Mouse (Mus musculus) intestine, postnatal 0 days (tissue): ENCODE data around the gene Pde1c. TPM values are rescaled to one million over a fixed set of nuclear protein-coding genes. Genes with fewer than 3 reads are reported as not detected.

Source experiments
- ATAC-seq: fragments of 200-750 bp; cut with Nextera tagmentation; 2 replicates; pipeline ENCODE4 v1.8.0; 2017; ENCODE audit warnings: mild to moderate bottlenecking, moderate TSS enrichment, moderate library complexity
- H3K27ac ChIP-seq: fragments of 300-500 bp; sonication (generic); 2 replicates; pipeline ENCODE4 v1.5.1; 2014; ENCODE audit warnings: mild to moderate bottlenecking, low read depth, low read length, moderate library complexity
- H3K27me3 ChIP-seq: fragments of 300-500 bp; sonication (generic); replicated peaks from 2 replicates; pipeline ENCODE4 v1.6.1; 2014; ENCODE audit warnings: low read length, mixed read lengths; ENCODE audit not compliant: control insufficient read depth, insufficient read depth
- H3K36me3 ChIP-seq: fragments of 300-500 bp; sonication (generic); 2 replicates; pipeline ENCODE4 v1.6.1; 2014; ENCODE audit warnings: mild to moderate bottlenecking, moderate library complexity; ENCODE audit not compliant: control insufficient read depth, insufficient read depth
- H3K4me1 ChIP-seq: fragments of 300-500 bp; sonication (generic); replicated peaks from 2 replicates; pipeline ENCODE4 v1.6.1; 2014; ENCODE audit warnings: antibody characterized with exemption, low read length, mixed read lengths; ENCODE audit not compliant: control insufficient read depth, insufficient read depth
- H3K4me2 ChIP-seq: fragments of 300-500 bp; sonication (generic); replicated peaks from 2 replicates; pipeline ENCODE4 v1.6.1; 2014; ENCODE audit warnings: low read depth, mild to moderate bottlenecking, moderate library complexity
- H3K4me3 ChIP-seq: fragments of 300-500 bp; sonication (generic); 2 replicates; pipeline ENCODE4 v1.5.1; 2014; ENCODE audit warnings: low read depth, low read length
- H3K9ac ChIP-seq: fragments of 300-500 bp; sonication (generic); 2 replicates; pipeline ENCODE4 v1.6.1; 2014; ENCODE audit warnings: mild to moderate bottlenecking, low read depth, low read length
- H3K9me3 ChIP-seq: fragments of 300-500 bp; sonication (generic); 2 replicates; pipeline ENCODE4 v1.6.1; 2016; ENCODE audit warnings: mixed run types; ENCODE audit not compliant: control insufficient read depth
- CTCF ChIP-seq: sonication (generic); IDR thresholded peaks from 2 replicates; pipeline ENCODE4 v1.5.1; 2016; ENCODE audit warnings: low read depth, mild to moderate bottlenecking, control low read depth, antibody characterized with exemption, moderate library complexity
- whole genome bisulfite sequencing: fragments of 180-500 bp; shearing (Covaris S2); extraction: QIAGEN DNeasy Blood & Tissue Kit; methylation state at CpG from one replicate; pipeline ENCODE4 v1.1.7; 2014; 5-methylcytosine and 5-hydroxymethylcytosine counted together
- polyA plus RNA-seq: library from polyadenylated mRNA; unstranded; fragments of >200 nt; fragmentation: Nextera tagmentation; extraction: Ambion mirVana; gene quantifications from 2 replicates; pipeline ENCODE4 v1.2.1, GENCODE M21; 2015

The Pde1c gene
- polyA plus RNA-seq, 1 experiment from 2014 or later: 0.76 TPM

- no peaks in the 10 kb centered on the region for H3K36me3 ChIP-seq
- WGBS: 91% methylated on average over 2 of the region's 2 CpGs
- H3K27me3 ChIP-seq: no peaks in the 10 kb centered on the region
- ATAC-seq: no peak
- H3K4me2 ChIP-seq: no peak overlapping the region
- no peak overlapping the region for H3K4me3 ChIP-seq
- H3K9ac ChIP-seq: no peak overlapping the region
- no peaks in the 10 kb centered on the region for H3K9me3 ChIP-seq
- no peak overlapping the region for H3K27ac ChIP-seq
- no peaks in the 10 kb centered on the region for H3K4me1 ChIP-seq
- no peak for TF ChIP-seq CTCF
Observed at GRCm38 (mm10) chr6:56176485-56176884, 392.4 kb downstream of the Pde1c start.

GRCm38 (mm10) chr6:56172172-56172571 lies 396.7 kb downstream of the Pde1c start:
- no peaks in the 10 kb centered on the region for H3K36me3 ChIP-seq
- H3K4me3 ChIP-seq: no peak overlapping the region
- H3K4me2 ChIP-seq: no peak overlapping the region
- WGBS: 77% methylated on average over 2 of the region's 2 CpGs
- no peak overlapping the region for H3K27ac ChIP-seq
- no peak for TF ChIP-seq CTCF
- H3K9ac ChIP-seq: no peak overlapping the region
- no peaks in the 10 kb centered on the region for H3K4me1 ChIP-seq
- ATAC-seq: no peak
- no peaks in the 10 kb centered on the region for H3K9me3 ChIP-seq
- no peaks in the 10 kb centered on the region for H3K27me3 ChIP-seq

GRCm38 (mm10) chr6:56168736-56169135 lies 400.2 kb downstream of the Pde1c start:
- Histone ChIP-seq H3K36me3 (no peaks in the 10 kb centered on the region), H3K9ac (no peak overlapping the region), H3K4me2 (no peak overlapping the region), H3K4me1 (no peaks in the 10 kb centered on the region), H3K4me3 (no peak overlapping the region), H3K27ac (no peak overlapping the region), H3K9me3 (no peaks in the 10 kb centered on the region), H3K27me3 (no peaks in the 10 kb centered on the region)
- no peak for ATAC-seq
- WGBS: 54% methylated on average over 2 of the region's 2 CpGs
- no peak for TF ChIP-seq CTCF

GRCm38 (mm10) chr6:56158217-56158616 lies 410.7 kb downstream of the Pde1c start:
- H3K27me3 ChIP-seq: no peaks in the 10 kb centered on the region

GRCm38 (mm10) chr6:56156836-56157235 lies 412.1 kb downstream of the Pde1c start:
- WGBS: 89% methylated on average over 3 of the region's 3 CpGs
- Histone ChIP-seq H3K9ac (no peak overlapping the region), H3K27me3 (no peaks in the 10 kb centered on the region), H3K4me3 (no peak overlapping the region), H3K4me2 (no peak overlapping the region), H3K4me1 (no peaks in the 10 kb centered on the region), H3K27ac (no peak overlapping the region), H3K9me3 (no peaks in the 10 kb centered on the region), H3K36me3 (no peaks in the 10 kb centered on the region)
- TF ChIP-seq CTCF: no peak
- no peak for ATAC-seq

More at GRCm38 (mm10) chr6:56158217-56158616, 410.7 kb downstream of the Pde1c start:
- no peak overlapping the region for H3K4me2 ChIP-seq
- WGBS: 54% methylated on average over 1 of the region's 1 CpGs
- no peak overlapping the region for H3K4me3 ChIP-seq
- H3K4me1 ChIP-seq: no peaks in the 10 kb centered on the region
- no peaks in the 10 kb centered on the region for H3K9me3 ChIP-seq
- no peak overlapping the region for H3K9ac ChIP-seq
- H3K27ac ChIP-seq: no peak overlapping the region
- no peak for TF ChIP-seq CTCF
- H3K36me3 ChIP-seq: no peaks in the 10 kb centered on the region
- no peak for ATAC-seq

GRCm38 (mm10) chr6:56130493-56131159 lies 438.3 kb downstream of the Pde1c start:
- no peaks in the 10 kb centered on the region for H3K9me3 ChIP-seq
- no peak overlapping the region for H3K4me2 ChIP-seq
- no peaks in the 10 kb centered on the region for H3K4me1 ChIP-seq
- H3K27me3 ChIP-seq: no peaks in the 10 kb centered on the region
- H3K4me3 ChIP-seq: no peak overlapping the region
- no peak overlapping the region for H3K27ac ChIP-seq
- no peak for TF ChIP-seq CTCF
- H3K9ac ChIP-seq: no peak overlapping the region
- WGBS: 62% methylated on average over 3 of the region's 3 CpGs
- H3K36me3 ChIP-seq: no peaks in the 10 kb centered on the region
- no peak for ATAC-seq
